Mouse (Mus musculus) thymus, adult 2 months (tissue): ENCODE measurements at regions not wholly inside any gene's neighbourhood (a gene's known extent, or its start where the extent isn't known, plus 50 kb on each side); places are given as distances from the start of the nearest gene placed in this dataset.

Experiments
- CTCF ChIP-seq: fragments of 200-500 bp; IDR thresholded peaks from 2 replicates; pipeline ENCODE4 v1.5.1; 2012; ENCODE audit warnings: mild to moderate bottlenecking, control low read depth, low read length, moderate library complexity, borderline replicate concordance; ENCODE audit not compliant: control insufficient read depth, poor library complexity, insufficient read depth; ENCODE audit errors: extremely low read depth
- POLR2A ChIP-seq: fragments of 200-500 bp; IDR thresholded peaks from 2 replicates; pipeline ENCODE4 v1.6.1; 2012; ENCODE audit warnings: mild to moderate bottlenecking, low read length, control low read depth, moderate library complexity; ENCODE audit not compliant: control insufficient read depth, poor library complexity, insufficient read depth; ENCODE audit errors: extremely low read depth

DNA sequence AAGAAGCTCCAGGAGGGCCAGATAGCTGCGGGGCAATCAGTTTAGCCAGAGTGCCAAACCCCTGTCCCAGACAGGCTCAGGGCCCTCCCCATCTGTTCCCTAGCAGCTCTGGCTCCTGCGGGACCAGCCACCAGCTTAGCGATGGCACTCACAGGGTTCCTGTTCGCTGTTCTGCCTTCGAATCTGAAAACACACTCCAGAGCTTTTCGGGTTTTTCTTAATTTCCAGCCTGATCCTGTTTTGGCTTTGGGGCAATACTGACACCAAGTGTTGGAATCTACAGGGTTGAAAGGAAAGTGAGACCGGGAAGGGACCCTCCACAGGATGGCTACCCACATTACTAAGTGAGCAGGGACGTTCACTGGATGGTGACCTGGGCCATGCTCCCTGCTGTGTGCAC is 50.6 kb upstream of the Enpp6 start:
- TF ChIP-seq CTCF (no peak), POLR2A (no peak)
